Mouse (Mus musculus): ENCODE measurements around the gene 1810049J17Rik. TPM values are rescaled to one million over a fixed set of nuclear protein-coding genes. Genes with fewer than 3 reads are reported as not detected.
A peak's percentile ranks its signal among the peaks of the same experiment; 100 is the strongest.

1810049J17Rik gene
- polyA plus RNA-seq, 1 experiment from 2014 or later = not detected

- no peak for DNase-seq (ENCODE audit: low spot score)
- H3K36me3 ChIP-seq (ENCODE audit: control insufficient read depth, insufficient read depth, low read length) = peaks cover 8% of the 10 kb centered on the region; the same call in 1 of the 2 replicates
- no peak for ATAC-seq (replicated peaks; ENCODE audit: low FRiP score)
Measured at GRCm38 (mm10) chr15:12355261-12355660, 33.6 kb upstream of the 1810049J17Rik start.

DNA sequence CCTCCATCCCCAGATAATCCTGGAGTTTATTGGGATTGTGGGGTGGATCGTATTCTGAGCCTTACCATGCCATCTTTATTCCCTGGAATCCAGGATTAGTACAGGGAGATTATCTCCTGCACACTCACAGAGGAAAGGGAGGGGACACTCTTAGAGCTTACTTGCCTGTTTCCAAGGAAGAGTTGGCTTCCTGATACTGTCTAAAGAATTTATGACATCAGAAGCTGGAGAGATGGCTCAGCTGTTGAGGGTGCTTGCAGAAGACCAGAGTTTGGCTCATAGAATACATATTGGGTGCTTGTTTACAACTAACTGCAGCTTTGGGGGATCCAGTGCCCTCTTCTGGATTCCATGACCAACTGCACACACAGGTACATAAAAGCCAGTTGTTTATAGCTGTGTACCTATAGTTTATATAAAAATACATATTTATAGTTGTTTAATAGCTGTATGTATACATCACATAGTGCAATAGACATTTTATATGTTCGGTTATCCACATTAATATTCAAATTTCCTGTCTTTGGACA lies 32.6 kb upstream of the 1810049J17Rik start:
- Histone ChIP-seq H3K36me3 (ENCODE audit: control insufficient read depth, insufficient read depth, low read length) (peaks cover 10% of the 10 kb centered on the region), H3K9me3 (ENCODE audit: control insufficient read depth, low read length) (no peaks in the 10 kb centered on the region), H3K4me2 (ENCODE audit: low read depth, low read length, severe bottlenecking) (no peak overlapping the region), H3K9ac (ENCODE audit: low read length) (no peak overlapping the region), H3K27me3 (ENCODE audit: control insufficient read depth, insufficient read depth, low read length) (no peaks in the 10 kb centered on the region), H3K4me3 (ENCODE audit: low read depth, low read length) (no peak overlapping the region), H3K4me1 (replicated peaks; ENCODE audit: control insufficient read depth, insufficient read depth, low read length) (no peaks in the 10 kb centered on the region), H3K27ac (ENCODE audit: low read depth, low read length) (no peak overlapping the region)
- DNase-seq (ENCODE audit: low spot score) (no peak), ATAC-seq (replicated peaks; ENCODE audit: low FRiP score) (no peak)
- 94% methylated on average over 2 of the region's 2 CpGs for WGBS

More at GRCm38 (mm10) chr15:12355261-12355660, 33.6 kb upstream of the 1810049J17Rik start:
- Histone ChIP-seq H3K9me3 (ENCODE audit: control insufficient read depth, low read length) (no peaks in the 10 kb centered on the region), H3K4me2 (ENCODE audit: low read depth, low read length, severe bottlenecking) (no peak overlapping the region), H3K27me3 (ENCODE audit: control insufficient read depth, insufficient read depth, low read length) (no peaks in the 10 kb centered on the region), H3K4me3 (ENCODE audit: low read depth, low read length) (no peak overlapping the region), H3K4me1 (replicated peaks; ENCODE audit: control insufficient read depth, insufficient read depth, low read length) (no peaks in the 10 kb centered on the region), H3K27ac (ENCODE audit: low read depth, low read length) (no peak overlapping the region), H3K9ac (ENCODE audit: low read length) (no peak overlapping the region)
- WGBS = 89% methylated on average over 6 of the region's 6 CpGs

DNA sequence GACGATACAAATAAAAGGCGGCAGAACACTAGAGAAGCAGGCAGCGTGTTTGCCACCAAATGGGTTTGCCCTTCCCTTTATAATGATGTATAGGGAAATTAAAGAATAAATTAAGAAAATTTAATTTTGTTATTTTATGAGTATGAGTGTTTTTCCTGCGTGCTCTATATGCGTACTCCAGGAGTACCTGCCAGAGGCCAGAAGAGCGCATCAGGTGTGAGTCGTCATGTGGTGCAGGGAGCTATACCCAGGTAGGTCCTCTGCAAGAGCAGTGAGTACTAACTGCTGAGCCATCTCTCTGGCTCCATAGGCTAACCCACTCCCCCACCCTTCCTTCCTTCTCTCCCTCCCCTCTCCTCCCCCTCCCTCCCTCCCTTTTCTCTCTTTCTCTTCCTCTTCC lies 29.8 kb upstream of the 1810049J17Rik start:
- Histone ChIP-seq H3K27ac (ENCODE audit: low read depth, low read length) (no peak overlapping the region), H3K4me3 (ENCODE audit: low read depth, low read length) (no peak overlapping the region), H3K9ac (ENCODE audit: low read length) (no peak overlapping the region), H3K9me3 (ENCODE audit: control insufficient read depth, low read length) (no peaks in the 10 kb centered on the region), H3K27me3 (ENCODE audit: control insufficient read depth, insufficient read depth, low read length) (no peaks in the 10 kb centered on the region), H3K4me2 (ENCODE audit: low read depth, low read length, severe bottlenecking) (no peak overlapping the region), H3K36me3 (ENCODE audit: control insufficient read depth, insufficient read depth, low read length) (peaks cover 10% of the 10 kb centered on the region), H3K4me1 (replicated peaks; ENCODE audit: control insufficient read depth, insufficient read depth, low read length) (no peaks in the 10 kb centered on the region)
- ATAC-seq (replicated peaks; ENCODE audit: low FRiP score) (no peak), DNase-seq (ENCODE audit: low spot score) (no peak)
- 97% methylated on average over 7 of the region's 7 CpGs for WGBS

GRCm38 (mm10) chr15:12349840-12350239 lies 28.1 kb upstream of the 1810049J17Rik start:
- H3K4me2 ChIP-seq (ENCODE audit: low read depth, low read length, severe bottlenecking) = no peak overlapping the region
- no peak overlapping the region for H3K4me3 ChIP-seq (ENCODE audit: low read depth, low read length)
- H3K9me3 ChIP-seq (ENCODE audit: control insufficient read depth, low read length) = no peaks in the 10 kb centered on the region
- H3K36me3 ChIP-seq (ENCODE audit: control insufficient read depth, insufficient read depth, low read length) = peaks cover 10% of the 10 kb centered on the region
- ATAC-seq (replicated peaks; ENCODE audit: low FRiP score) = no peak
- no peaks in the 10 kb centered on the region for H3K27me3 ChIP-seq (ENCODE audit: control insufficient read depth, insufficient read depth, low read length)
- 92% methylated on average over 5 of the region's 5 CpGs for WGBS
- no peak overlapping the region for H3K9ac ChIP-seq (ENCODE audit: low read length)
- no peak overlapping the region for H3K27ac ChIP-seq (ENCODE audit: low read depth, low read length)
- no peak for DNase-seq (ENCODE audit: low spot score)
- no peaks in the 10 kb centered on the region for H3K4me1 ChIP-seq (replicated peaks; ENCODE audit: control insufficient read depth, insufficient read depth, low read length)

- Histone ChIP-seq H3K27ac (ENCODE audit: low read depth, low read length) (no peak overlapping the region), H3K4me3 (ENCODE audit: low read depth, low read length) (no peak overlapping the region), H3K9ac (ENCODE audit: low read length) (no peak overlapping the region), H3K36me3 (ENCODE audit: control insufficient read depth, insufficient read depth, low read length) (peaks cover 8% of the 10 kb centered on the region), H3K4me2 (ENCODE audit: low read depth, low read length, severe bottlenecking) (no peak overlapping the region), H3K4me1 (replicated peaks; ENCODE audit: control insufficient read depth, insufficient read depth, low read length) (no peaks in the 10 kb centered on the region), H3K27me3 (ENCODE audit: control insufficient read depth, insufficient read depth, low read length) (no peaks in the 10 kb centered on the region), H3K9me3 (ENCODE audit: control insufficient read depth, low read length) (no peaks in the 10 kb centered on the region)
- 89% methylated on average over 3 of the region's 3 CpGs for WGBS
- ATAC-seq (replicated peaks; ENCODE audit: low FRiP score) (no peak), DNase-seq (ENCODE audit: low spot score) (no peak)
Measured at GRCm38 (mm10) chr15:12348950-12349349, 27.3 kb upstream of the 1810049J17Rik start.

DNA sequence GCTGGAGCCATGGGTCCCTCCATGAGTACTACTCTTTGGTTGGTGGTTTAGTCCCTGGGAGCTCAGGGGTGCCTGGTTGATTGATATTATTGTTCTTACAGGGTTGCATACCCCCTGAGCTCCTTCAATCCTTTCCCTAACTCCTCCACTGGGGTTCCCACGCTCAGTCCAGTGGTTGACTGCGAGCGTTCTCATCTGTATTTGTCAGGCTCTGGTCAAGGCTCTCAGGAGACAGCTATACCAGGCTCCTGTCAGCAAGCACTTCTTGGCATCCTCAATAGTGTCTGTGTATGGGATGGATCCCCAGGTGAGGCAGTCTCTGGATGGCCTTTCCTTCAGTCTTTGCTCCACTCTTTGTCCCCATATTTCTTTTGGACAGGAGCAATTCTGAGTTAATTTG lies 25.2 kb upstream of the 1810049J17Rik start:
- no peak overlapping the region for H3K4me2 ChIP-seq (ENCODE audit: low read depth, low read length, severe bottlenecking)
- WGBS = 93% methylated on average over 3 of the region's 3 CpGs

DNA sequence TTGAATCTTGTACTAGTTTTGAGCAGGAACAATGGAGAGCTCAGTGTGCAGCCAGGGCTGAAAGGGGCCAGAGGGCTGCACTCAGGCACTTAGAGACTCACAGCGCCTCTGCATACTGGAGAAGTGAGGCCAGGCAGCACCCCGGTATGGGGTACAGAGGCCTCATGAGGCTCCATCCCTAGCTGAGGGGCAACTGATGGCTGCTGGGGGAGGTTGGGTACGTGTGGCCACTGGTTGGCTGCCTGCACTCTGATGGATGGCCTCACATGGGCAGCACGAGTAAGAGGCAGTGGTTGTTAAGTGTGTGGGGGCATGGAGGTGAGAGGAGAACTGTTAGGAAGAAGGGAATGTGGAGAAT lies 19.7 kb upstream of the 1810049J17Rik start:
- Histone ChIP-seq H3K27me3 (ENCODE audit: control insufficient read depth, insufficient read depth, low read length) (no peaks in the 10 kb centered on the region), H3K27ac (ENCODE audit: low read depth, low read length) (peak overlapping the region; percentile 55), H3K4me1 (replicated peaks; ENCODE audit: control insufficient read depth, insufficient read depth, low read length) (peaks cover 2% of the 10 kb centered on the region; the same call in 1 of the 2 replicates), H3K4me2 (ENCODE audit: low read depth, low read length, severe bottlenecking) (no peak overlapping the region), H3K9me3 (ENCODE audit: control insufficient read depth, low read length) (no peaks in the 10 kb centered on the region), H3K9ac (ENCODE audit: low read length) (peak overlapping the region; percentile 28), H3K4me3 (ENCODE audit: low read depth, low read length) (no peak overlapping the region), H3K36me3 (ENCODE audit: control insufficient read depth, insufficient read depth, low read length) (no peaks in the 10 kb centered on the region)
- DNase-seq (ENCODE audit: low spot score) (peak; percentile 59), ATAC-seq (replicated peaks; ENCODE audit: low FRiP score) (peak; percentile 91)
- WGBS = 12% methylated on average over 4 of the region's 4 CpGs

More for the DNA sequence above, 25.2 kb upstream of the 1810049J17Rik start:
- H3K27ac ChIP-seq (ENCODE audit: low read depth, low read length) = no peak overlapping the region
- no peak overlapping the region for H3K9ac ChIP-seq (ENCODE audit: low read length)
- no peak for DNase-seq (ENCODE audit: low spot score)
- H3K27me3 ChIP-seq (ENCODE audit: control insufficient read depth, insufficient read depth, low read length) = no peaks in the 10 kb centered on the region
- H3K36me3 ChIP-seq (ENCODE audit: control insufficient read depth, insufficient read depth, low read length) = peaks cover 2% of the 10 kb centered on the region
- no peak for ATAC-seq (replicated peaks; ENCODE audit: low FRiP score)
- H3K4me3 ChIP-seq (ENCODE audit: low read depth, low read length) = no peak overlapping the region
- H3K4me1 ChIP-seq (replicated peaks; ENCODE audit: control insufficient read depth, insufficient read depth, low read length) = no peaks in the 10 kb centered on the region
- H3K9me3 ChIP-seq (ENCODE audit: control insufficient read depth, low read length) = no peaks in the 10 kb centered on the region

DNA sequence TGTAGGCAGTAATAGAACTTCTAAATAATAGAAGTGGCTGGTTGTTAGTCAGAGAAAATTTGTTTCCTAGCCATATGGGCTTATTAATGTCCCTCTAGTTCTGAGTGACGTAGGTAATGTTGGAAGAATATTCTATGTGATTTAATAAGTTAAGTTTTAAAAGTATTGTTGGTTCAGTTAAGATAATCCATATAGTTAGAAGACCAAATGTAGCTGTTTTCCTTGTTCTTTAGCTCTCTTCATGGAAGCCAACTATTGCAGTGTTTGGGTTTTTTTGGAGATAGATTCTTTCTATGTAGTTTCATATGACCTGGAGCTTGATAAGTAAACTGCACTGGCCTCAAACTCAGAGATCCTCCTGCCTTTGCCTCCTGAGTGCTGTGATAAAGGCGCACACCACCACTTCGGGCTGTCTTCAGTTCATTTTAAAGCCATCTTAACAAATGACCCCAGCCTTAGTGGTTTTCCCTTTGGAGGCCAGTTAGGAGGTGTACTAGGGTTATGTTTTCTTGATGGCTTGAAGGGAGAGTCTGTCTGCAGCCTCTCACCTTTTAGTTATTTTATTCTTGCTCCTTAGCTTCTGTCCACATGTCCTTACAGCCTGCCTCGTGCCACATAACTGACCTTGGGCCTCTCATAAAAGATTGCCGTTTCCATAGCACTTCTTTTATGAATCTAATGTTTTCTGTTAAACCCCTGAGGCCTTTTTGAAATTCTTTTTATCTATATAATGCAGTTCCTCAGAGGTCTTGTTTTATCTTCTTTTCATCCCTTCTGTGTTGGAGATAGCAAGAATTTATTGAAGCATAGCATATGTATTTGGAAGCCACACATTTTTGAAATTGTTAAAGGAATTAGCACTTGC lies 19.1 kb upstream of the 1810049J17Rik start:
- Histone ChIP-seq H3K27ac (ENCODE audit: low read depth, low read length) (peak overlapping the region; percentile 55; the same call in 1 of the 2 replicates), H3K9me3 (ENCODE audit: control insufficient read depth, low read length) (no peaks in the 10 kb centered on the region), H3K27me3 (ENCODE audit: control insufficient read depth, insufficient read depth, low read length) (no peaks in the 10 kb centered on the region), H3K4me3 (ENCODE audit: low read depth, low read length) (no peak overlapping the region), H3K4me1 (replicated peaks; ENCODE audit: control insufficient read depth, insufficient read depth, low read length) (peaks cover 2% of the 10 kb centered on the region; the same call in 1 of the 2 replicates), H3K36me3 (ENCODE audit: control insufficient read depth, insufficient read depth, low read length) (no peaks in the 10 kb centered on the region), H3K9ac (ENCODE audit: low read length) (no peak overlapping the region; the same call in 1 of the 2 replicates), H3K4me2 (ENCODE audit: low read depth, low read length, severe bottlenecking) (no peak overlapping the region)
- 31% methylated on average over 5 of the region's 5 CpGs for WGBS
- peak; percentile 46; the same call in 1 of the 2 replicates for ATAC-seq (replicated peaks; ENCODE audit: low FRiP score)
- no peak for DNase-seq (ENCODE audit: low spot score)

Measured in forebrain, embryonic 11.5 days (tissue).